Mouse (Mus musculus) lung, adult 2 months (tissue): ENCODE results near the gene Asphd2.

Experiments used
- CTCF ChIP-seq: fragments of 200-500 bp; IDR thresholded peaks from 2 replicates; pipeline ENCODE4 v1.5.1; 2011; ENCODE audit warnings: mild to moderate bottlenecking, low read length, control low read depth; ENCODE audit not compliant: insufficient read depth
- POLR2A ChIP-seq: fragments of 200-500 bp; IDR thresholded peaks from 2 replicates; pipeline ENCODE4 v1.6.1; 2011; ENCODE audit warnings: low read depth, mild to moderate bottlenecking, control low read depth, low read length, borderline replicate concordance; ENCODE audit errors: extremely low read depth

DNA sequence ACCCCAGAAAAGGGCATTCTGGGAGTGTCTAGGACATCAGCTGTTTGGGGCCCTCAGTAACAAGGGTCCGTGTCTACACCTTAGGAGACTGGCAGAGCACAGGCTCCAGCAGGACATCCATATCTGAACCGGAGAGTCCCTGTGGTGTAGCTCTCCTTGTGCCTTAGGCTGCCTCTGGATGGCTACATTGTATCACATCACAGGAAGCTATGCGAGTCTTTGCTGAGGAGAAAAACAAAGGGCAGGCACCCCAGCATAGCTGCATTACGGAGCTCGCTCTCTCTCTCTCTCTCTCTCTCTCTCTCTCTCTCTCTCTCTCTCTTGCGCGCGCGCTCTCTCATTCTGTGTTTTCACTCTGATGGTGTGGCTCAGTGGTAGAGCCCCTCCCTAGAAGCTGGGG lies 12.6 kb downstream of the Asphd2 start:
- TF ChIP-seq CTCF, result no peak
- no peak for TF ChIP-seq POLR2A
